Mouse (Mus musculus) intestine, postnatal 0 days (tissue): ENCODE measurements at regions not wholly inside any gene's neighbourhood (a gene's known extent, or its start where the extent isn't known, plus 50 kb on each side); places are given as distances from the start of the nearest gene placed in this dataset.

ENCODE experiments used
- ATAC-seq: fragments of 200-750 bp; cut with Nextera tagmentation; 2 replicates; pipeline ENCODE4 v1.8.0; 2017; ENCODE audit warnings: mild to moderate bottlenecking, moderate TSS enrichment, moderate library complexity
- H3K27ac ChIP-seq: fragments of 300-500 bp; sonication (generic); 2 replicates; pipeline ENCODE4 v1.5.1; 2014; ENCODE audit warnings: mild to moderate bottlenecking, low read depth, low read length, moderate library complexity
- H3K27me3 ChIP-seq: fragments of 300-500 bp; sonication (generic); replicated peaks from 2 replicates; pipeline ENCODE4 v1.6.1; 2014; ENCODE audit warnings: low read length, mixed read lengths; ENCODE audit not compliant: control insufficient read depth, insufficient read depth
- H3K36me3 ChIP-seq: fragments of 300-500 bp; sonication (generic); 2 replicates; pipeline ENCODE4 v1.6.1; 2014; ENCODE audit warnings: mild to moderate bottlenecking, moderate library complexity; ENCODE audit not compliant: control insufficient read depth, insufficient read depth
- H3K4me1 ChIP-seq: fragments of 300-500 bp; sonication (generic); replicated peaks from 2 replicates; pipeline ENCODE4 v1.6.1; 2014; ENCODE audit warnings: antibody characterized with exemption, low read length, mixed read lengths; ENCODE audit not compliant: control insufficient read depth, insufficient read depth
- H3K4me2 ChIP-seq: fragments of 300-500 bp; sonication (generic); replicated peaks from 2 replicates; pipeline ENCODE4 v1.6.1; 2014; ENCODE audit warnings: low read depth, mild to moderate bottlenecking, moderate library complexity
- H3K4me3 ChIP-seq: fragments of 300-500 bp; sonication (generic); 2 replicates; pipeline ENCODE4 v1.5.1; 2014; ENCODE audit warnings: low read depth, low read length
- H3K9ac ChIP-seq: fragments of 300-500 bp; sonication (generic); 2 replicates; pipeline ENCODE4 v1.6.1; 2014; ENCODE audit warnings: mild to moderate bottlenecking, low read depth, low read length
- H3K9me3 ChIP-seq: fragments of 300-500 bp; sonication (generic); 2 replicates; pipeline ENCODE4 v1.6.1; 2016; ENCODE audit warnings: mixed run types; ENCODE audit not compliant: control insufficient read depth
- CTCF ChIP-seq: sonication (generic); IDR thresholded peaks from 2 replicates; pipeline ENCODE4 v1.5.1; 2016; ENCODE audit warnings: low read depth, mild to moderate bottlenecking, control low read depth, antibody characterized with exemption, moderate library complexity
- WGBS: fragments of 180-500 bp; shearing (Covaris S2); extraction: QIAGEN DNeasy Blood & Tissue Kit; methylation state at CpG from one replicate; pipeline ENCODE4 v1.1.7; 2014; 5-methylcytosine and 5-hydroxymethylcytosine counted together

- peak; percentile 44 for ATAC-seq
- no peak overlapping the region for H3K4me3 ChIP-seq
- H3K4me1 ChIP-seq: peaks cover 18% of the 10 kb centered on the region
- H3K27ac ChIP-seq: peak overlapping the region; percentile 86
- no peaks in the 10 kb centered on the region for H3K9me3 ChIP-seq
- 33% methylated on average over 4 of the region's 4 CpGs for WGBS
- H3K36me3 ChIP-seq: no peaks in the 10 kb centered on the region
- no peak overlapping the region for H3K4me2 ChIP-seq
- TF ChIP-seq CTCF: no peak
- H3K9ac ChIP-seq: 0 out of 2 replicates have a peak overlapping the region, but pooled peaks have one; percentile 4
- H3K27me3 ChIP-seq: no peaks in the 10 kb centered on the region
Measured at GRCm38 (mm10) chr17:29439992-29440391, 50.6 kb upstream of the Pim1 start.

GRCm38 (mm10) chr17:29440490-29440889 lies 50.1 kb upstream of the Pim1 start:
- Histone ChIP-seq H3K9ac (0 out of 2 replicates have a peak overlapping the region, but pooled peaks have one; percentile 4), H3K9me3 (no peaks in the 10 kb centered on the region), H3K36me3 (no peaks in the 10 kb centered on the region), H3K4me2 (no peak overlapping the region), H3K4me3 (no peak overlapping the region), H3K27me3 (no peaks in the 10 kb centered on the region), H3K4me1 (peaks cover 21% of the 10 kb centered on the region), H3K27ac (peak overlapping the region; percentile 86)
- ATAC-seq: no peak
- no peak for TF ChIP-seq CTCF
